Mouse (Mus musculus) heart, embryonic 16.5 days (tissue): Measurements from ENCODE around the gene Sbno2. TPM values are rescaled to one million over a fixed set of nuclear protein-coding genes. Genes with fewer than 3 reads are reported as not detected.

Experiments
- ATAC-seq: fragments of 200-750 bp; cut with Nextera tagmentation; replicated peaks from 2 replicates; pipeline ENCODE4 v1.8.0; 2017; ENCODE audit warnings: moderate number of reproducible peaks; ENCODE audit not compliant: insufficient read depth, low FRiP score; ENCODE audit errors: extremely low read depth
- H3K27ac ChIP-seq: fragments of 300-500 bp; sonication (generic); 2 replicates; pipeline ENCODE4 v1.5.1; 2014; ENCODE audit warnings: mild to moderate bottlenecking, low read length, control low read depth, moderate library complexity
- H3K27me3 ChIP-seq: fragments of 300-500 bp; sonication (generic); 2 replicates; pipeline ENCODE4 v1.6.1; 2014; ENCODE audit warnings: low read length, mixed read lengths; ENCODE audit not compliant: control insufficient read depth, insufficient read depth
- H3K36me3 ChIP-seq: fragments of 300-500 bp; sonication (generic); 2 replicates; pipeline ENCODE4 v1.6.1; 2014; ENCODE audit not compliant: control insufficient read depth, insufficient read depth
- H3K4me1 ChIP-seq: fragments of 300-500 bp; sonication (generic); 2 replicates; pipeline ENCODE4 v1.6.1; 2014; ENCODE audit warnings: low read length, mixed read lengths; ENCODE audit not compliant: control insufficient read depth, insufficient read depth
- H3K4me2 ChIP-seq: fragments of 300-500 bp; sonication (generic); 2 replicates; pipeline ENCODE4 v1.6.1; 2014; ENCODE audit warnings: low read depth, mild to moderate bottlenecking, control low read depth, low read length
- H3K4me3 ChIP-seq: fragments of 300-500 bp; sonication (generic); 2 replicates; pipeline ENCODE4 v1.5.1; 2014; ENCODE audit warnings: mild to moderate bottlenecking, control low read depth, low read length
- H3K9ac ChIP-seq: fragments of 300-500 bp; sonication (generic); 2 replicates; pipeline ENCODE4 v1.6.1; 2014; ENCODE audit warnings: low read length, control low read depth
- H3K9me3 ChIP-seq: fragments of 300-500 bp; sonication (generic); replicated peaks from 2 replicates; pipeline ENCODE4 v1.6.1; 2016; ENCODE audit warnings: low read length; ENCODE audit not compliant: control insufficient read depth
- WGBS: fragments of 180-500 bp; shearing (Covaris S2); extraction: QIAGEN DNeasy Blood & Tissue Kit; methylation state at CpG from one replicate; pipeline ENCODE4 v1.1.7; 2014; 5-methylcytosine and 5-hydroxymethylcytosine counted together
- polyA plus RNA-seq: library from polyadenylated mRNA; unstranded; fragments of >200 nt; fragmentation: Nextera tagmentation; extraction: Ambion mirVana; gene quantifications from 2 replicates; pipeline ENCODE4 v1.2.1, GENCODE M21; 2015

Sbno2 gene
- polyA plus RNA-seq, 1 experiment from 2014 or later = 11.7 TPM

DNA sequence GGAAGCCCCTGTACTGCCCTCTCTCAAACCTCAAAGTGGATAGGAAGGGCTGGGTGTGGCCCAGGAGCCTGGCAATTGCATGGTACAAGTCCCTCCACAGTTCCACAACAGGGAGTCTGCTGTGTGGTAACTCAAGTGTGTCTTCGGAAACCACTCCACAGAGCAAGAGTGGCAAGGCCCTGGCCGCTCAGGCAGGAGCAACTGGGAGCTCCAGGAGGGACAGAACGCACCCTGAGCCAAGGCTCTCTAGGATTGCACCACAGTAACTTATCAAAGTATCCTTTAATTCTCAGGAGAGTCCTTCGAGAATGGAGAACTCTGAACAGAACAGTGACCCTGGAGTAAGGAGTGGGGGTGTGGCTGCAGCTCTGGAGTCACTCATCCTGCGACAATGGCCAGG, 69.7 kb downstream of the Sbno2 start:
- no peaks in the 10 kb centered on the region for H3K27me3 ChIP-seq
- WGBS = 82% methylated on average over 5 of the region's 5 CpGs
- 0 out of 2 replicates have a peak overlapping the region, but pooled peaks have one; percentile 21 for H3K9ac ChIP-seq
- no peak overlapping the region for H3K4me3 ChIP-seq
- H3K4me1 ChIP-seq = peaks cover 29% of the 10 kb centered on the region
- peak overlapping the region; percentile 71 for H3K27ac ChIP-seq
- H3K9me3 ChIP-seq = no peaks in the 10 kb centered on the region
- no peak for ATAC-seq
- peaks cover 29% of the 10 kb centered on the region for H3K36me3 ChIP-seq
- no peak overlapping the region for H3K4me2 ChIP-seq

GRCm38 (mm10) chr10:80035148-80035547, 70.2 kb downstream of the Sbno2 start:
- Histone ChIP-seq H3K36me3 (peaks cover 29% of the 10 kb centered on the region), H3K9me3 (no peaks in the 10 kb centered on the region), H3K4me1 (peaks cover 29% of the 10 kb centered on the region), H3K27ac (peak overlapping the region; percentile 71), H3K27me3 (no peaks in the 10 kb centered on the region), H3K4me3 (no peak overlapping the region), H3K4me2 (no peak overlapping the region), H3K9ac (0 out of 2 replicates have a peak overlapping the region, but pooled peaks have one; percentile 21)
- WGBS = 67% methylated on average over 8 of the region's 8 CpGs
- ATAC-seq = no peak

DNA sequence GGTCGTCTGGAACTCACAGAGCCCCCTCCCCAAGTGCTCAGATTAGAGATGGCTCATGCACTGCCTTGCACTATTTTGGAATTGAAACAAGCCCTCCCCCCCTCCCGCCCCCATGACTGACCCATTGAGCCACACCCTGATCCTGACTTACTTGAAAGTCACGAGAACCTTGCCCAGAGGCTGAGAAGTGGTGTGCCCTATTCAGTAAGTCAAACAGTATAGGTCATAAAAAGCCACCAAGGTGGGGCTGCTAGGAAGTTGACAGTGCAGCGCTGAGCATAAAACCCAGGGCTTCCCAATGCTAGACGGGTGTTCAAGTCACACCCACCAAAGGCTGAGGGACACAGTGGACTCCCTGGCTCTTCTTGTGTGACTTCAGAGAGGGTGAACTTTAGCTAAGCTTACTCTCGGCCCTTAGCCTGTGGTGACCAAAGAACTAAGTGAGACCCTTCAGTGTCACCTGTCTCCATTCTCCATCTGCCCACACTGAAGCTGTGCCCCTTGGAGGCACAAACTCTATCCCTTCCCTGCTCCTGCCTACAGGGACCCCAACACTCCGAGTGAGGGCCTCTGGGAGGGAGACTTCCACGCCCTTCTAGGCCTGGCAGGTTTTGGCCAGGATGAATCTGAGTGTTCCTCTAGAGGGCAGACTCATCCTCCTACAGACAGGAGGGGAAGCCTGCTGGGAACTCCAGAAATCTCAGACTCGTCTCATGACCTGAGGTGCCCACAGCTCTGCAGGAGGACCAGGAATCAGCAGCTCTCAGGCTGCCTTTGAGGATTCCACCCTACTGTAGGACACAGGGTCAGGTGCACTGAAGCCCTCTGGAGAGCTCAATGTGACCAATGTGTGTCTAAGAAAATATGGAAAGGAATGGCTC, 71.6 kb downstream of the Sbno2 start:
- Histone ChIP-seq H3K4me3 (no peak overlapping the region), H3K4me2 (no peak overlapping the region), H3K36me3 (peaks cover 29% of the 10 kb centered on the region), H3K27ac (peak overlapping the region; percentile 84), H3K27me3 (no peaks in the 10 kb centered on the region), H3K9me3 (no peaks in the 10 kb centered on the region), H3K4me1 (peaks cover 27% of the 10 kb centered on the region), H3K9ac (0 out of 2 replicates have a peak overlapping the region, but pooled peaks have one; percentile 3)
- 28% methylated on average over 9 of the region's 9 CpGs for WGBS
- peak; percentile 46 for ATAC-seq

GRCm38 (mm10) chr10:80032799-80033480, 72.4 kb downstream of the Sbno2 start:
- WGBS = 5% methylated on average over 5 of the region's 5 CpGs
- Histone ChIP-seq H3K4me2 (peak overlapping the region; percentile 24; the same call in 1 of the 2 replicates), H3K36me3 (peaks cover 29% of the 10 kb centered on the region), H3K9ac (peak overlapping the region; percentile 55), H3K4me3 (0 out of 2 replicates have a peak overlapping the region, but pooled peaks have one; percentile 2), H3K9me3 (no peaks in the 10 kb centered on the region), H3K27ac (peak overlapping the region; percentile 84), H3K27me3 (no peaks in the 10 kb centered on the region), H3K4me1 (peaks cover 21% of the 10 kb centered on the region)
- peak; percentile 61 for ATAC-seq

GRCm38 (mm10) chr10:80030736-80031135, 74.6 kb downstream of the Sbno2 start:
- 80% methylated on average over 17 of the region's 17 CpGs for WGBS
- no peak for ATAC-seq
- H3K4me1 ChIP-seq = peaks cover 21% of the 10 kb centered on the region
- H3K4me2 ChIP-seq = no peak overlapping the region
- H3K9ac ChIP-seq = no peak overlapping the region
- no peak overlapping the region for H3K27ac ChIP-seq
- H3K9me3 ChIP-seq = no peaks in the 10 kb centered on the region
- H3K4me3 ChIP-seq = no peak overlapping the region
- H3K36me3 ChIP-seq = peaks cover 10% of the 10 kb centered on the region; the same call in 1 of the 2 replicates
- H3K27me3 ChIP-seq = no peaks in the 10 kb centered on the region

- no peak for ATAC-seq
- no peak overlapping the region for H3K9ac ChIP-seq
- peaks cover 21% of the 10 kb centered on the region for H3K4me1 ChIP-seq
- H3K4me3 ChIP-seq = no peak overlapping the region
- H3K27ac ChIP-seq = no peak overlapping the region
- no peaks in the 10 kb centered on the region for H3K27me3 ChIP-seq
- no peaks in the 10 kb centered on the region for H3K9me3 ChIP-seq
- WGBS = 88% methylated on average over 9 of the region's 9 CpGs
- no peak overlapping the region for H3K4me2 ChIP-seq
- 0 out of 2 replicates have a peak, but pooled peaks cover 4% of the 10 kb centered on the region for H3K36me3 ChIP-seq
These were observed 75.2 kb downstream of the Sbno2 start for GRCm38 (mm10) chr10:80030191-80030590.

DNA sequence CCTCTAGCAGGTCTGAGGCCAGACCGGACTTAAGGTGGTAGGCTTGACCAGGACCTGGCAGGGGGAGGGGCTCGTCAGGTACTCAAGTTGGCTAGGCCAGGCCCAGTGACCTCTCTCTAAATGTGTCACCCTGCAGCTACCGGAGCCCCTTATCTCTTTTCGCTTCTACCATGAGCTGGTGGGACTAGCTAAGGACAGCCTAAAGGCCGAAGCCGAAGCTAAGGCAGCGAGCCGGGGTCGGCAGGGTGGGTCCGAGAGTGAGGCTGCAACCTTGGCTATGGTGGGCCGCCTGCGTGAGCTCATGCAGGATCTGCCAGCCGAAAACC, 76.9 kb downstream of the Sbno2 start:
- WGBS = 89% methylated on average over 13 of the region's 13 CpGs
- Histone ChIP-seq H3K9me3 (no peaks in the 10 kb centered on the region), H3K36me3 (0 out of 2 replicates have a peak, but pooled peaks cover 4% of the 10 kb centered on the region), H3K27ac (no peak overlapping the region), H3K4me2 (no peak overlapping the region), H3K9ac (no peak overlapping the region), H3K4me1 (peaks cover 15% of the 10 kb centered on the region), H3K27me3 (no peaks in the 10 kb centered on the region), H3K4me3 (no peak overlapping the region)
- no peak for ATAC-seq

- ATAC-seq = no peak
- H3K9ac ChIP-seq = no peak overlapping the region
- H3K9me3 ChIP-seq = no peaks in the 10 kb centered on the region; the same call in 1 of the 2 replicates
- H3K4me2 ChIP-seq = no peak overlapping the region
- H3K27ac ChIP-seq = no peak overlapping the region
- H3K27me3 ChIP-seq = no peaks in the 10 kb centered on the region
- H3K4me1 ChIP-seq = peaks cover 9% of the 10 kb centered on the region
- 75% methylated on average over 20 of the region's 20 CpGs for WGBS
- H3K4me3 ChIP-seq = no peak overlapping the region
- H3K36me3 ChIP-seq = 0 out of 2 replicates have a peak, but pooled peaks cover 4% of the 10 kb centered on the region
These were observed 77.5 kb downstream of the Sbno2 start for GRCm38 (mm10) chr10:80027681-80028520.
